Mouse (Mus musculus) liver, embryonic 15.5 days (tissue): ENCODE data around the gene Gli2. TPM values are rescaled to one million over a fixed set of nuclear protein-coding genes. Genes with fewer than 3 reads are reported as not detected.

Source experiments
- ATAC-seq: fragments of 200-750 bp; cut with Nextera tagmentation; 2 replicates; pipeline ENCODE4 v1.8.0; 2017; ENCODE audit warnings: moderate number of reproducible peaks, mild to moderate bottlenecking, moderate library complexity; ENCODE audit not compliant: insufficient read depth
- H3K27ac ChIP-seq: fragments of 300-500 bp; sonication (generic); replicated peaks from 2 replicates; pipeline ENCODE4 v1.5.1; 2015; ENCODE audit warnings: mild to moderate bottlenecking, inconsistent platforms
- H3K27me3 ChIP-seq: fragments of 300-500 bp; sonication (generic); 2 replicates; pipeline ENCODE4 v1.6.1; 2015; ENCODE audit warnings: mild to moderate bottlenecking, inconsistent platforms
- H3K36me3 ChIP-seq: fragments of 300-500 bp; sonication (generic); replicated peaks from 2 replicates; pipeline ENCODE4 v1.6.1; 2015; ENCODE audit warnings: moderate library complexity, mild to moderate bottlenecking, inconsistent platforms
- H3K4me1 ChIP-seq: fragments of 300-500 bp; sonication (generic); replicated peaks from 2 replicates; pipeline ENCODE4 v1.6.1; 2015; ENCODE audit warnings: inconsistent platforms
- H3K4me2 ChIP-seq: fragments of 300-500 bp; sonication (generic); 2 replicates; pipeline ENCODE4 v1.6.1; 2015; ENCODE audit warnings: moderate library complexity, mild to moderate bottlenecking, inconsistent platforms
- H3K4me3 ChIP-seq: fragments of 300-500 bp; sonication (generic); replicated peaks from 2 replicates; pipeline ENCODE4 v1.5.1; 2015; ENCODE audit warnings: mild to moderate bottlenecking, inconsistent platforms
- H3K9ac ChIP-seq: fragments of 300-500 bp; sonication (generic); 2 replicates; pipeline ENCODE4 v1.6.1; 2015; ENCODE audit warnings: moderate library complexity, mild to moderate bottlenecking, inconsistent platforms
- H3K9me3 ChIP-seq: fragments of 300-500 bp; sonication (generic); replicated peaks from 2 replicates; pipeline ENCODE4 v1.6.1; 2016; ENCODE audit warnings: inconsistent platforms
- WGBS: fragments of 180-500 bp; shearing (Covaris S2); methylation state at CpG from one replicate; pipeline ENCODE4 v1.1.7; 2015; ENCODE audit warnings: mixed read lengths; ENCODE audit not compliant: insufficient replicate concordance; 5-methylcytosine and 5-hydroxymethylcytosine counted together
- polyA plus RNA-seq: library from polyadenylated mRNA; unstranded; fragments of >200 nt; fragmentation: Nextera tagmentation; extraction: Ambion mirVana; gene quantifications from 2 replicates; pipeline ENCODE4 v1.2.1, GENCODE M21; 2015

The Gli2 gene
- polyA plus RNA-seq, 1 experiment from 2014 or later = 0.35 TPM

DNA sequence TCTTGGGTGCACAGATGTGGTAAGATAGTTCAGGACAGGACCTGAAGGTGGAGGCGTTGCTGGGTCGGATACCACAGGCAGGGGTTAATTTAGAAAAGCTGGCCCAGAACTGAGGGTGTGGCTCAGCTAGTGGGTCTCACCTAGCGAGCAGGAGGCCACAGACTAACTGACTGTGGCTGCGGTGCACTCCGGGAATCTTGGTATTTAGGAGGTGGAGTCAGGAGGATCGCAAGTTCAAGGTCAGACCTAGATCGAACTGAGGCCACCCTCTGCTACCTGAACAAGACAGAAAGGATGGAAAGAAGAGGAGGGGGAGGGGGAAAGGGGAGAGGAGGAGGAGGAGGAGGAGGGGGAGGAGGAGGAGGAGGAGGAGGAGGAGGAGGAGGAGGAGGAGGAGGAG is 22.1 kb upstream of the Gli2 start:
- peaks cover 28% of the 10 kb centered on the region for H3K27me3 ChIP-seq
- H3K36me3 ChIP-seq = no peaks in the 10 kb centered on the region
- 39% methylated on average over 7 of the region's 7 CpGs for WGBS
- H3K9ac ChIP-seq = no peak overlapping the region
- no peak overlapping the region for H3K27ac ChIP-seq
- ATAC-seq = no peak
- H3K4me2 ChIP-seq = no peak overlapping the region
- no peak overlapping the region for H3K4me3 ChIP-seq
- no peaks in the 10 kb centered on the region for H3K9me3 ChIP-seq
- H3K4me1 ChIP-seq = no peaks in the 10 kb centered on the region

GRCm38 (mm10) chr1:119074910-119075309 is 21.5 kb upstream of the Gli2 start:
- Histone ChIP-seq H3K36me3 (no peaks in the 10 kb centered on the region), H3K4me2 (no peak overlapping the region), H3K27me3 (peaks cover 28% of the 10 kb centered on the region), H3K4me3 (no peak overlapping the region), H3K27ac (no peak overlapping the region), H3K9me3 (no peaks in the 10 kb centered on the region), H3K9ac (no peak overlapping the region), H3K4me1 (no peaks in the 10 kb centered on the region)
- 40% methylated on average over 6 of the region's 6 CpGs for WGBS
- no peak for ATAC-seq

- no peak overlapping the region for H3K4me2 ChIP-seq
- no peak for ATAC-seq
- H3K9me3 ChIP-seq = no peaks in the 10 kb centered on the region
- H3K27ac ChIP-seq = no peak overlapping the region
- H3K36me3 ChIP-seq = no peaks in the 10 kb centered on the region
- H3K4me1 ChIP-seq = no peaks in the 10 kb centered on the region
- peaks cover 26% of the 10 kb centered on the region for H3K27me3 ChIP-seq
- no peak overlapping the region for H3K9ac ChIP-seq
- 61% methylated on average over 7 of the region's 7 CpGs for WGBS
- no peak overlapping the region for H3K4me3 ChIP-seq
Observed at GRCm38 (mm10) chr1:119073876-119074275, 20.5 kb upstream of the Gli2 start.

DNA sequence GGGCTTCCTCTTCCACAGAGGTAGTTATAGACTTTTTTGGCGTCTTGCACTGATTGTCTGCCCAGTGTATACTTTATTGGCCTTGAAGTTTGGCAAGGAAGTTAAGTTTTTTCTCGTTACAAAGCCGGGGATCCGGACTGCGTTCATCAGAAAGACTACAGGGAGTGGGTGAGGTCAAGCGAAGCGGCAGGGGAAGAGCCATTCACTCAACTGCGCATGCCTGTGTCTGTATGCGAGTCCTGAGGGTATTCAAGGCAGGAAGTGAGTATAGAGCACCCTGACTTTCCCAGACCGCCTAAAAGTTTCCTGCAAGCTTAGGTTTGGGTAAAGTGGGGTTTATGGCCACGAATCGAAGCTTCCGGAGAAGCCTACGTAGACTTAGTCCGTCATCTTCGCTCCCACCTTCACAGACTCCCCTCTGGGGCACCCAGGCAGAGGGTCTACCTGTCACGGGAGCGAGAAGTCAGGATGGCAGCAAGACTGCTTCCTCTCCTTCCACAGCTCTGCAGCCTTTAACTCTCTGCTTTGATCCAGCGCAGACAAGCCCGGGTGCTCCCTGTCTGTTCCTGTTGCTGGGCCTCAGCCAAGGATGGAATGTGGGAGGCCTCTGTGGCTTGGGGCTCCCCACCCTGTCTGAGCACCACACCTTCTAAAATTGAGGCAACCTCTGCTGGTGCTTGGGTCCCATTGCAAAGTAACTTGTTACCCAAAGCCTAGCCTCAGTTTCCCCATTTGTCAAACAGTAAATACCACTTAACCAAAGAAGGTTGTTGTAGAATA is 11.7 kb upstream of the Gli2 start:
- no peaks in the 10 kb centered on the region for H3K36me3 ChIP-seq
- no peak overlapping the region for H3K27ac ChIP-seq
- H3K4me3 ChIP-seq = no peak overlapping the region
- H3K9ac ChIP-seq = no peak overlapping the region
- H3K4me1 ChIP-seq = no peaks in the 10 kb centered on the region
- no peaks in the 10 kb centered on the region for H3K27me3 ChIP-seq
- H3K4me2 ChIP-seq = no peak overlapping the region
- ATAC-seq = no peak
- WGBS = 62% methylated on average over 20 of the region's 20 CpGs
- H3K9me3 ChIP-seq = no peaks in the 10 kb centered on the region

- Histone ChIP-seq H3K4me3 (no peak overlapping the region), H3K4me1 (peaks cover 6% of the 10 kb centered on the region), H3K27me3 (peaks cover 44% of the 10 kb centered on the region), H3K36me3 (no peaks in the 10 kb centered on the region), H3K9me3 (no peaks in the 10 kb centered on the region), H3K9ac (no peak overlapping the region), H3K4me2 (no peak overlapping the region), H3K27ac (no peak overlapping the region)
- ATAC-seq = no peak
- WGBS = 51% methylated on average over 8 of the region's 8 CpGs
Observed at GRCm38 (mm10) chr1:119056491-119056890, 3.1 kb upstream of the Gli2 start.

GRCm38 (mm10) chr1:119055801-119056200 is 2.4 kb upstream of the Gli2 start:
- no peak overlapping the region for H3K9ac ChIP-seq
- H3K36me3 ChIP-seq = no peaks in the 10 kb centered on the region
- no peaks in the 10 kb centered on the region for H3K9me3 ChIP-seq
- ATAC-seq = no peak
- peaks cover 51% of the 10 kb centered on the region for H3K27me3 ChIP-seq
- no peak overlapping the region for H3K4me2 ChIP-seq
- peaks cover 6% of the 10 kb centered on the region for H3K4me1 ChIP-seq
- no peak overlapping the region for H3K27ac ChIP-seq
- 66% methylated on average over 4 of the region's 4 CpGs for whole genome bisulfite sequencing
- H3K4me3 ChIP-seq = no peak overlapping the region

- peaks cover 64% of the 10 kb centered on the region for H3K27me3 ChIP-seq
- H3K36me3 ChIP-seq = no peaks in the 10 kb centered on the region
- H3K27ac ChIP-seq = no peak overlapping the region
- no peak overlapping the region for H3K9ac ChIP-seq
- H3K4me1 ChIP-seq = peaks cover 6% of the 10 kb centered on the region
- WGBS = 22% methylated on average over 6 of the region's 6 CpGs
- no peak for ATAC-seq
- peak overlapping the region; percentile 65; the same call in 1 of the 2 replicates for H3K4me2 ChIP-seq
- H3K9me3 ChIP-seq = no peaks in the 10 kb centered on the region
- no peak overlapping the region for H3K4me3 ChIP-seq
Observed at GRCm38 (mm10) chr1:119054468-119054867, 1.0 kb upstream of the Gli2 start.

DNA sequence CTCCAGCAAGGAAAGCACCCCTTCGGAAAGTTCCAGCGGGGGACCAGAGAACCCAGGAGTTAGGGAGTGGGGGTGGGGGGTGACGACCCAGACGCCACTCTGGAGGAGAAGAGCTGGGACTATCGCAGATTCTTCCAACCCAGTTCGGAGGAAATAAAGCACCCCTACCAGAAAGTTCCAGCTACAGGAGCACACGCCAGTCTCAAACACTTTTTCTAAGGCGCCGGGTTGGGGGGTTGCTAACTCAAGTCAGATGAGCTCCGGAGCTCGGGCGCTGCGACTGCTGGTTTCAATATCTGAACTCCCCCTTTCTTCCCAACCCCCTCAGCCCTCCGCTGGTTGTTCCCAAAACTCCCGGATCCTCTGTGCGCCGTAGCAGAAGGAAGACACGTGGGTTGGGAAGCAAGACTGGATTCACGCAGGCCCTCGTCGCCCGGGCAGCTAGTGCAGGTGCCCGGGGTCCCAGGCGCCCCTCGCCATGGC is 494 bp upstream of the Gli2 start:
- peaks cover 6% of the 10 kb centered on the region for H3K4me1 ChIP-seq
- no peak overlapping the region for H3K9ac ChIP-seq
- H3K27me3 ChIP-seq = peaks cover 70% of the 10 kb centered on the region
- no peaks in the 10 kb centered on the region for H3K9me3 ChIP-seq
- peak overlapping the region; percentile 42 for H3K4me3 ChIP-seq
- ATAC-seq = no peak
- peak overlapping the region; percentile 65 for H3K4me2 ChIP-seq
- no peaks in the 10 kb centered on the region for H3K36me3 ChIP-seq
- no peak overlapping the region for H3K27ac ChIP-seq
- WGBS = under 1% methylated on average over 25 of the region's 25 CpGs

GRCm38 (mm10) chr1:119052631-119053177 is 715 bp downstream of the Gli2 start:
- Histone ChIP-seq H3K27me3 (peaks cover 81% of the 10 kb centered on the region), H3K36me3 (no peaks in the 10 kb centered on the region), H3K27ac (no peak overlapping the region), H3K9me3 (no peaks in the 10 kb centered on the region), H3K9ac (no peak overlapping the region), H3K4me2 (peak overlapping the region; percentile 65), H3K4me1 (peaks cover 6% of the 10 kb centered on the region), H3K4me3 (peak overlapping the region; percentile 42)
- 1% methylated on average over 33 of the region's 33 CpGs for WGBS
- ATAC-seq = no peak

DNA sequence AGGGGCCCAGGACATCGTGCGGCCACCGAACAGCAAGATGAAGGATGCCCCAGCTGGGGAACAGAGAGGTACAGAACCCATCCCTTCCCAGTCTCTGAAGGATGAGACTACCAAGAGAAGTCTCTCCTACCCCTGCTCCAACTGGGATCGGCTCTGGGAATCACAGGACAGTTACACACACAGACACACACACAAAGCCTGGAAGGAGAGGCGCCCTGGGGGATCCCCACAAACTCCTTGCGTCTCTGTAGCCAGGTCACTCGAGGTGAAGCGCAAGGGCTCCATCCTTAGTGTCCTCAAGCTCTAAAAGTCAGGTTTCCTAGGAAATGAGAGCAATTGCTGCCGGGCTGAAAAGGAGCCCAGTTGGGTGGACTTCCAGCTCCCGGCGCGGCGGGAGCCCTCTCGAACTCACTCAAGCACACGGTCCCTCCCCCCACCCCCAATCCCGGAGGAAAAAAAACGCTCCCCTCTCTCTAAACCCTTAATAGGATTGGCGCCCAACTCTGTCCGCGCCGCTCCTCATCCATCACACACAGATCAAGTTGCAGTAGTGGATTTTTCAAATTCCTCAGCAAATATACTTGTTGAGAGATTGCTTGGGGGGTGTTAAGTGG is 1.4 kb downstream of the Gli2 start:
- Histone ChIP-seq H3K27ac (no peak overlapping the region), H3K36me3 (no peaks in the 10 kb centered on the region), H3K27me3 (peaks cover 85% of the 10 kb centered on the region), H3K4me2 (peak overlapping the region; percentile 65; the same call in 1 of the 2 replicates), H3K4me1 (peaks cover 6% of the 10 kb centered on the region), H3K9ac (no peak overlapping the region), H3K9me3 (no peaks in the 10 kb centered on the region), H3K4me3 (peak overlapping the region; percentile 42; the same call in 1 of the 2 replicates)
- WGBS = 1% methylated on average over 21 of the region's 21 CpGs
- ATAC-seq = no peak

GRCm38 (mm10) chr1:119051192-119051937 is 2.1 kb downstream of the Gli2 start:
- Histone ChIP-seq H3K27me3 (peaks cover 87% of the 10 kb centered on the region), H3K36me3 (no peaks in the 10 kb centered on the region), H3K4me1 (peaks cover 6% of the 10 kb centered on the region), H3K9me3 (no peaks in the 10 kb centered on the region), H3K4me2 (no peak overlapping the region), H3K4me3 (0 out of 2 replicates have a peak overlapping the region, but pooled peaks have one; percentile 2), H3K27ac (no peak overlapping the region), H3K9ac (no peak overlapping the region)
- WGBS = 5% methylated on average over 21 of the region's 21 CpGs
- no peak for ATAC-seq
